Comparison of ENCODE assay signal across 8 mouse cellular contexts in genomic region chr6:83866954-83867597, GRCm38 (mm10). TPM values are rescaled to one million over a fixed set of nuclear protein-coding genes. Genes with fewer than 3 reads are reported as not detected.
DNase-seq lines count a peak whose midpoint lies in the region; ATAC-seq and TF ChIP-seq lines count a peak whose summit lies in the region.

Gene Zfp638 (plus strand): TSS chr6:83867109.

- intact Hi-C loops in heart, postnatal 14 days (cut with DNase I): no loop called here

- H3K27ac ChIP-seq in ES-Bruce4 (ENCODE audit: insufficient read depth, low read length): no peak within 1 kb of the TSS
- H3K27ac ChIP-seq in forebrain, embryonic 14.5 days (ENCODE audit: low read depth, low read length): no peak within 1 kb of the TSS; the same call in 1 of the 2 replicates
- H3K27ac ChIP-seq in neural tube, embryonic 15.5 days (replicated peaks): peak within 1 kb of the TSS; percentile 80

- peak; percentile 89 for DNase-seq in forebrain, embryonic 14.5 days (ENCODE audit: low spot score)
- DNase-seq in heart, postnatal 14 days: peak; percentile 94 to 96
- peak; percentile 95 for DNase-seq in layer of hippocampus, adult 11-12 months (ENCODE audit: low spot score)
- peak; percentile 93 to 94 for DNase-seq in lung, adult 18-20 months
- DNase-seq in testis, postnatal 14 days (ENCODE audit: low spot score): peak; percentile 95

- TF ChIP-seq POLR2A in ES-Bruce4 (IDR thresholded peaks at IDR 0.05; ENCODE audit: insufficient read depth, low read length): no peak

- H3K36me3 ChIP-seq in ES-Bruce4 (ENCODE audit: control insufficient read depth, insufficient read depth, low read length, poor library complexity, severe bottlenecking): no peaks in the 10 kb centered on the region
- no peaks in the 10 kb centered on the region for H3K36me3 ChIP-seq in forebrain, embryonic 14.5 days (ENCODE audit: control insufficient read depth, insufficient read depth, low read length)
- no peaks in the 10 kb centered on the region for H3K36me3 ChIP-seq in neural tube, embryonic 15.5 days

- peak within 1 kb of the TSS; percentile 81 for H3K4me3 ChIP-seq in ES-Bruce4 (ENCODE audit: low read depth, low read length)
- peak within 1 kb of the TSS; percentile 61 for H3K4me3 ChIP-seq in forebrain, embryonic 14.5 days (ENCODE audit: low read depth, low read length)
- peak within 1 kb of the TSS; percentile 78 for H3K4me3 ChIP-seq in neural tube, embryonic 15.5 days (replicated peaks)

- no peak for TF ChIP-seq EP300 in ES-Bruce4 (IDR thresholded peaks at IDR 0.05; ENCODE audit: insufficient read depth, low read depth, low read length)

- peak within 1 kb of the TSS; percentile 95 for H3K4me2 ChIP-seq in forebrain, embryonic 14.5 days (ENCODE audit: low read length)
- peak within 1 kb of the TSS; percentile 99 for H3K4me2 ChIP-seq in neural tube, embryonic 15.5 days

- under 1% methylated on average over 49 of the region's 50 CpGs for WGBS in forebrain, embryonic 14.5 days
- WGBS in neural tube, embryonic 15.5 days: under 1% methylated on average over 50 of the region's 50 CpGs

- H3K4me1 ChIP-seq in ES-Bruce4 (ENCODE audit: control insufficient read depth, insufficient read depth, low read length): no peaks in the 10 kb centered on the region
- peaks cover 6% of the 10 kb centered on the region; the same call in 1 of the 2 replicates for H3K4me1 ChIP-seq in forebrain, embryonic 14.5 days (ENCODE audit: control insufficient read depth, insufficient read depth, low read length)
- peaks cover 14% of the 10 kb centered on the region for H3K4me1 ChIP-seq in neural tube, embryonic 15.5 days

- no peaks in the 10 kb centered on the region for H3K27me3 ChIP-seq in ES-Bruce4 (ENCODE audit: control insufficient read depth, insufficient read depth, low read length, poor library complexity, severe bottlenecking)
- H3K27me3 ChIP-seq in forebrain, embryonic 14.5 days (replicated peaks; ENCODE audit: control insufficient read depth, insufficient read depth, low read length): no peaks in the 10 kb centered on the region
- H3K27me3 ChIP-seq in neural tube, embryonic 15.5 days (replicated peaks): no peaks in the 10 kb centered on the region; the same call in 1 of the 2 replicates

- no peak for TF ChIP-seq CTCF in ES-Bruce4 (IDR thresholded peaks at IDR 0.05; ENCODE audit: low read depth, low read length)

- H3K9me3 ChIP-seq in ES-Bruce4 (replicated peaks; ENCODE audit: control insufficient read depth, insufficient read depth, low read length, poor library complexity, severe bottlenecking): no peaks in the 10 kb centered on the region
- no peaks in the 10 kb centered on the region for H3K9me3 ChIP-seq in forebrain, embryonic 14.5 days (replicated peaks; ENCODE audit: control insufficient read depth, low read length)
- H3K9me3 ChIP-seq in neural tube, embryonic 15.5 days (replicated peaks): no peaks in the 10 kb centered on the region

- peak within 1 kb of the TSS; percentile 76 for H3K9ac ChIP-seq in ES-Bruce4 (ENCODE audit: low read depth, poor library complexity, severe bottlenecking)
- peak within 1 kb of the TSS; percentile 60 for H3K9ac ChIP-seq in forebrain, embryonic 14.5 days (ENCODE audit: low read length)
- H3K9ac ChIP-seq in neural tube, embryonic 15.5 days (replicated peaks): peak within 1 kb of the TSS; percentile 66

- peak; percentile 96 for ATAC-seq in cerebellum, adult (ENCODE audit: insufficient number of reproducible peaks, low FRiP score, low TSS enrichment)
- peak; percentile 98 for ATAC-seq in forebrain, embryonic 14.5 days
- peak; percentile 97 for ATAC-seq in neural tube, embryonic 15.5 days (ENCODE audit: low FRiP score)

RNA-seq across cellular contexts. Expression of gene Zfp638, which starts in this region (rescaled TPM):
- polyA plus RNA-seq in ES-Bruce4 (2011; ENCODE audit: insufficient read depth, insufficient read length, low read depth, missing spikeins): 162 and 177 TPM in 2 replicates
- polyA plus RNA-seq in forebrain, embryonic 14.5 days (2014; fragmentation: Nextera tagmentation; extraction: Ambion mirVana): 91.4 and 114 TPM in 2 replicates
- 10 to 100 TPM; 57.2 to 73.8 TPM for total RNA-seq in heart, postnatal 14 days (2021)
- polyA plus RNA-seq in neural tube, embryonic 15.5 days (2015; fragmentation: Nextera tagmentation; extraction: Ambion mirVana): 68.8 and 69.3 TPM in 2 replicates
